Mouse (Mus musculus) gastrocnemius, postnatal 10 days (tissue): ENCODE results near the gene Gm597. TPM values are rescaled to one million over a fixed set of nuclear protein-coding genes. Genes with fewer than 3 reads are reported as not detected.

ENCODE experiments used
- DNase-seq: peaks from one replicate; pipeline ENCODE4 v3.0.0; 2021; ENCODE audit warnings: mixed read lengths
- long read RNA-seq, 2 experiments: library from polyadenylated mRNA; stranded (forward); transcript quantifications; one replicate each; pipeline ENCODE4 v2.0.0; 2021
- total RNA-seq, 2 experiments: library from RNA; stranded (reverse); gene quantifications; 2 replicates each; pipeline ENCODE4 v1.2.3; 2021

Gene Gm597
- total RNA-seq, result not detected
- long read RNA-seq, experiment 1, result 0 reads
- long read RNA-seq, experiment 2, result 0 reads

- no peak for DNase-seq
Measured at GRCm38 (mm10) chr1:28780152-28780551, at the start of gene Gm597. Gene Gm597, minus strand, starts transcription at chr1:28780252.

GRCm38 (mm10) chr1:28807689-28808088 is 27.6 kb upstream of the Gm597 start:
- no peak for DNase-seq

GRCm38 (mm10) chr1:28806618-28807017 is 26.6 kb upstream of the Gm597 start:
- DNase-seq, result no peak

- no peak for DNase-seq
Measured at GRCm38 (mm10) chr1:28800881-28801280, 20.8 kb upstream of the Gm597 start.
